In genomic region chr17:90059320-90060111, GRCm38 (mm10) we compare ENCODE assay signal across 18 mouse cellular contexts.
DNase-seq lines count a peak whose midpoint lies in the region; ATAC-seq lines count a peak whose summit lies in the region.
"Had no signal": no experiment of that assay in that cellular context is flagged by ENCODE, and none has a peak within 500 bp of the region (broad histone marks: within the 10 kb centered on the region; RNA-seq: fewer than 3 reads in every experiment).

No protein-coding gene starts in this region.

- no peak overlapping the region for H3K4me3 ChIP-seq in hindbrain, embryonic 13.5 days
- H3K4me3 ChIP-seq in hindbrain, embryonic 11.5 days (ENCODE audit: low read depth, low read length), result no peak overlapping the region
- no peak overlapping the region for H3K4me3 ChIP-seq in neural tube, embryonic 13.5 days
- no peak overlapping the region for H3K4me3 ChIP-seq in intestine, embryonic 15.5 days (replicated peaks)
- no peak overlapping the region for H3K4me3 ChIP-seq in neural tube, embryonic 14.5 days (ENCODE audit: low read depth, low read length)
- H3K4me3 ChIP-seq: heart, embryonic 10.5 days had no signal

- 58% methylated on average over 7 of the region's 7 CpGs for WGBS in hindbrain, embryonic 13.5 days
- WGBS in hindbrain, embryonic 11.5 days, result 72% methylated on average over 7 of the region's 7 CpGs
- WGBS in neural tube, embryonic 13.5 days, result 48% methylated on average over 7 of the region's 7 CpGs
- 55% methylated on average over 7 of the region's 7 CpGs for WGBS in intestine, embryonic 15.5 days
- WGBS in neural tube, embryonic 14.5 days, result 43% methylated on average over 7 of the region's 7 CpGs

- H3K27ac ChIP-seq in hindbrain, embryonic 13.5 days, result peak overlapping the region; percentile 60; the same call in 1 of the 2 replicates
- no peak overlapping the region for H3K27ac ChIP-seq in hindbrain, embryonic 11.5 days (ENCODE audit: low read depth, low read length)
- peak overlapping the region; percentile 67 for H3K27ac ChIP-seq in neural tube, embryonic 13.5 days (replicated peaks)
- peak overlapping the region; percentile 32; the same call in 1 of the 2 replicates for H3K27ac ChIP-seq in intestine, embryonic 15.5 days
- peak overlapping the region; percentile 34; the same call in 1 of the 2 replicates for H3K27ac ChIP-seq in neural tube, embryonic 14.5 days (ENCODE audit: low read depth, low read length)
- H3K27ac ChIP-seq: heart, embryonic 10.5 days; kidney, postnatal 0 days had no signal

- no peak overlapping the region for H3K9ac ChIP-seq in hindbrain, embryonic 13.5 days
- no peak overlapping the region for H3K9ac ChIP-seq in hindbrain, embryonic 11.5 days (ENCODE audit: low read depth, low read length)
- H3K9ac ChIP-seq in neural tube, embryonic 13.5 days, result no peak overlapping the region
- no peak overlapping the region for H3K9ac ChIP-seq in intestine, embryonic 15.5 days
- no peak overlapping the region for H3K9ac ChIP-seq in neural tube, embryonic 14.5 days (replicated peaks; ENCODE audit: low read depth, low read length)

- peaks cover 17% of the 10 kb centered on the region for H3K4me1 ChIP-seq in hindbrain, embryonic 13.5 days (replicated peaks)
- no peaks in the 10 kb centered on the region for H3K4me1 ChIP-seq in hindbrain, embryonic 11.5 days (replicated peaks; ENCODE audit: control insufficient read depth, insufficient read depth, low read length)
- peaks cover 34% of the 10 kb centered on the region for H3K4me1 ChIP-seq in neural tube, embryonic 13.5 days (replicated peaks)
- no peaks in the 10 kb centered on the region for H3K4me1 ChIP-seq in intestine, embryonic 15.5 days (replicated peaks)
- peaks cover 20% of the 10 kb centered on the region for H3K4me1 ChIP-seq in neural tube, embryonic 14.5 days (ENCODE audit: control insufficient read depth, insufficient read depth, low read length)
- H3K4me1 ChIP-seq: heart, embryonic 10.5 days had no signal

- no peak for DNase-seq in hindbrain, embryonic 11.5 days (ENCODE audit: low spot score)
- DNase-seq in neural tube, embryonic 10.5 days (ENCODE audit: extremely low spot score, low spot score), result no peak
- DNase-seq in gastrocnemius, postnatal 36 days, result no peak
- DNase-seq in yolk sac, embryonic 10.5 days (ENCODE audit: low spot score), result no peak
- DNase-seq: adrenal gland, postnatal 25 days; cerebellum, adult 9-11 months; gastrocnemius, postnatal 25 days; heart, postnatal 14 days; kidney, adult 11 months; lung, adult 18-20 months; lung, postnatal 36 days; thymus, postnatal 36 days had no signal

- H3K4me2 ChIP-seq in hindbrain, embryonic 13.5 days, result no peak overlapping the region
- H3K4me2 ChIP-seq in hindbrain, embryonic 11.5 days (replicated peaks; ENCODE audit: low read depth, low read length), result no peak overlapping the region
- no peak overlapping the region for H3K4me2 ChIP-seq in neural tube, embryonic 13.5 days
- H3K4me2 ChIP-seq in intestine, embryonic 15.5 days (replicated peaks), result no peak overlapping the region
- H3K4me2 ChIP-seq in neural tube, embryonic 14.5 days (ENCODE audit: low read depth, low read length), result no peak overlapping the region

- no peaks in the 10 kb centered on the region for H3K9me3 ChIP-seq in hindbrain, embryonic 13.5 days
- no peaks in the 10 kb centered on the region for H3K9me3 ChIP-seq in hindbrain, embryonic 11.5 days (ENCODE audit: control insufficient read depth, low read length)
- no peaks in the 10 kb centered on the region for H3K9me3 ChIP-seq in neural tube, embryonic 13.5 days
- no peaks in the 10 kb centered on the region for H3K9me3 ChIP-seq in intestine, embryonic 15.5 days
- no peaks in the 10 kb centered on the region for H3K9me3 ChIP-seq in neural tube, embryonic 14.5 days (ENCODE audit: control insufficient read depth, low read length)
- H3K9me3 ChIP-seq: heart, embryonic 10.5 days had no signal

- ATAC-seq in hindbrain, embryonic 13.5 days (ENCODE audit: low FRiP score), result peak; percentile 65
- ATAC-seq in hindbrain, embryonic 11.5 days (ENCODE audit: low FRiP score), result no peak
- ATAC-seq in neural tube, embryonic 13.5 days (ENCODE audit: low read depth), result peak; percentile 86
- peak; percentile 74 for ATAC-seq in intestine, embryonic 15.5 days
- peak; percentile 79 for ATAC-seq in neural tube, embryonic 14.5 days (ENCODE audit: low read depth)

- intact Hi-C loops in gastrocnemius, postnatal 36 days (cut with DNase I), result no loop called here

- no peaks in the 10 kb centered on the region for H3K27me3 ChIP-seq in hindbrain, embryonic 13.5 days
- no peaks in the 10 kb centered on the region for H3K27me3 ChIP-seq in hindbrain, embryonic 11.5 days (ENCODE audit: control insufficient read depth, insufficient read depth, low read length)
- no peaks in the 10 kb centered on the region for H3K27me3 ChIP-seq in neural tube, embryonic 13.5 days
- no peaks in the 10 kb centered on the region for H3K27me3 ChIP-seq in intestine, embryonic 15.5 days (replicated peaks)
- no peaks in the 10 kb centered on the region for H3K27me3 ChIP-seq in neural tube, embryonic 14.5 days (ENCODE audit: control insufficient read depth, insufficient read depth, low read length)

- no peaks in the 10 kb centered on the region for H3K36me3 ChIP-seq in hindbrain, embryonic 13.5 days
- no peaks in the 10 kb centered on the region for H3K36me3 ChIP-seq in hindbrain, embryonic 11.5 days (ENCODE audit: control insufficient read depth, insufficient read depth, low read length)
- no peaks in the 10 kb centered on the region for H3K36me3 ChIP-seq in neural tube, embryonic 13.5 days
- no peaks in the 10 kb centered on the region for H3K36me3 ChIP-seq in intestine, embryonic 15.5 days
- H3K36me3 ChIP-seq in neural tube, embryonic 14.5 days (ENCODE audit: control insufficient read depth, insufficient read depth, low read length), result no peaks in the 10 kb centered on the region
- H3K36me3 ChIP-seq: heart, embryonic 10.5 days had no signal
